Mouse (Mus musculus) forebrain, embryonic 13.5 days (tissue): ENCODE data around the gene Tex2. TPM values are rescaled to one million over a fixed set of nuclear protein-coding genes. Genes with fewer than 3 reads are reported as not detected.
"Not testable (repeated sequence)": the region's sequence is repeated elsewhere in the genome, so short reads cannot be mapped to it uniquely, and the experiment has no call there.

Experiments
- ATAC-seq: fragments of 200-750 bp; cut with Nextera tagmentation; 2 replicates; pipeline ENCODE4 v1.8.0; 2017
- H3K27ac ChIP-seq: fragments of 300-500 bp; sonication (generic); 2 replicates; pipeline ENCODE4 v1.5.1; 2015; ENCODE audit warnings: inconsistent platforms, mild to moderate bottlenecking, moderate library complexity
- H3K27me3 ChIP-seq: fragments of 300-500 bp; sonication (generic); 2 replicates; pipeline ENCODE4 v1.6.1; 2015; ENCODE audit warnings: mild to moderate bottlenecking, inconsistent platforms
- H3K36me3 ChIP-seq: fragments of 300-500 bp; sonication (generic); 2 replicates; pipeline ENCODE4 v1.6.1; 2015; ENCODE audit warnings: mild to moderate bottlenecking, inconsistent platforms; ENCODE audit not compliant: poor library complexity, severe bottlenecking
- H3K4me1 ChIP-seq: fragments of 300-500 bp; sonication (generic); 2 replicates; pipeline ENCODE4 v1.6.1; 2015; ENCODE audit warnings: inconsistent platforms
- H3K4me2 ChIP-seq: fragments of 300-500 bp; sonication (generic); 2 replicates; pipeline ENCODE4 v1.6.1; 2015; ENCODE audit warnings: inconsistent platforms, mild to moderate bottlenecking, moderate library complexity
- H3K4me3 ChIP-seq: fragments of 300-500 bp; sonication (generic); 2 replicates; pipeline ENCODE4 v1.5.1; 2015; ENCODE audit warnings: mild to moderate bottlenecking, inconsistent platforms
- H3K9ac ChIP-seq: fragments of 300-500 bp; sonication (generic); 2 replicates; pipeline ENCODE4 v1.6.1; 2015; ENCODE audit warnings: mild to moderate bottlenecking, inconsistent platforms
- H3K9me3 ChIP-seq: fragments of 300-500 bp; sonication (generic); replicated peaks from 2 replicates; pipeline ENCODE4 v1.6.1; 2016; ENCODE audit warnings: inconsistent platforms
- WGBS: fragments of 180-500 bp; shearing (Covaris S2); methylation state at CpG from one replicate; pipeline ENCODE4 v1.1.7; 2015; 5-methylcytosine and 5-hydroxymethylcytosine counted together
- polyA plus RNA-seq: library from polyadenylated mRNA; unstranded; fragments of >200 nt; fragmentation: Nextera tagmentation; extraction: Ambion mirVana; gene quantifications from 2 replicates; pipeline ENCODE4 v1.2.1, GENCODE M21; 2015

The Tex2 gene
- polyA plus RNA-seq, 1 experiment from 2014 or later = 9.6 TPM

GRCm38 (mm10) chr11:106497926-106498325, 115.3 kb downstream of the Tex2 start:
- Histone ChIP-seq H3K9ac (no peak overlapping the region), H3K9me3 (no peaks in the 10 kb centered on the region), H3K27me3 (no peaks in the 10 kb centered on the region), H3K4me2 (no peak overlapping the region), H3K4me1 (peaks cover 9% of the 10 kb centered on the region; the same call in 1 of the 2 replicates), H3K36me3 (no peaks in the 10 kb centered on the region), H3K27ac (no peak overlapping the region), H3K4me3 (no peak overlapping the region)
- WGBS = 91% methylated on average over 2 of the region's 2 CpGs
- no peak for ATAC-seq

GRCm38 (mm10) chr11:106497009-106497408, 116.2 kb downstream of the Tex2 start:
- not testable (repeated sequence) for H3K4me1 ChIP-seq, H3K36me3 ChIP-seq
- 85% methylated on average over 2 of the region's 2 CpGs for WGBS

GRCm38 (mm10) chr11:106492984-106493669, 120.1 kb downstream of the Tex2 start:
- H3K27ac ChIP-seq = no peak overlapping the region
- WGBS = 79% methylated on average over 7 of the region's 7 CpGs
- no peak overlapping the region for H3K4me2 ChIP-seq
- H3K36me3 ChIP-seq = no peaks in the 10 kb centered on the region
- H3K27me3 ChIP-seq = no peaks in the 10 kb centered on the region
- H3K4me3 ChIP-seq = no peak overlapping the region
- H3K9me3 ChIP-seq = no peaks in the 10 kb centered on the region
- H3K9ac ChIP-seq = no peak overlapping the region
- no peak for ATAC-seq
- H3K4me1 ChIP-seq = peaks cover under 1% of the 10 kb centered on the region; the same call in 1 of the 2 replicates

More at GRCm38 (mm10) chr11:106497009-106497408, 116.2 kb downstream of the Tex2 start:
- not testable (repeated sequence) for H3K4me3 ChIP-seq, ATAC-seq, H3K4me2 ChIP-seq, H3K9ac ChIP-seq, H3K27me3 ChIP-seq, H3K27ac ChIP-seq, H3K9me3 ChIP-seq

- H3K27ac ChIP-seq = no peak overlapping the region
- H3K4me2 ChIP-seq = no peak overlapping the region
- ATAC-seq = no peak
- H3K4me1 ChIP-seq = peaks cover 9% of the 10 kb centered on the region
- no peaks in the 10 kb centered on the region for H3K36me3 ChIP-seq
- H3K9me3 ChIP-seq = no peaks in the 10 kb centered on the region
- WGBS = 2% methylated on average over 3 of the region's 3 CpGs
- H3K9ac ChIP-seq = no peak overlapping the region
- H3K4me3 ChIP-seq = no peak overlapping the region
- H3K27me3 ChIP-seq = no peaks in the 10 kb centered on the region
These were observed 121.8 kb downstream of the Tex2 start for GRCm38 (mm10) chr11:106491393-106491792.

- not testable (repeated sequence) for H3K27me3 ChIP-seq, H3K9me3 ChIP-seq, H3K27ac ChIP-seq, H3K36me3 ChIP-seq, H3K9ac ChIP-seq, H3K4me3 ChIP-seq, ATAC-seq, H3K4me2 ChIP-seq
- peaks cover 13% of the 10 kb centered on the region for H3K4me1 ChIP-seq
- 89% methylated on average over 6 of the region's 6 CpGs for WGBS
These were observed 122.6 kb downstream of the Tex2 start for GRCm38 (mm10) chr11:106490600-106490999.

- Histone ChIP-seq H3K36me3 (no peaks in the 10 kb centered on the region), H3K9me3 (no peaks in the 10 kb centered on the region), H3K4me3 (no peak overlapping the region), H3K4me1 (peaks cover 13% of the 10 kb centered on the region), H3K27me3 (no peaks in the 10 kb centered on the region), H3K9ac (no peak overlapping the region), H3K4me2 (no peak overlapping the region), H3K27ac (no peak overlapping the region)
- WGBS = 58% methylated on average over 10 of the region's 10 CpGs
- no peak for ATAC-seq
These were observed 123.2 kb downstream of the Tex2 start for GRCm38 (mm10) chr11:106490057-106490456.

- 65% methylated on average over 6 of the region's 7 CpGs for WGBS
- H3K36me3 ChIP-seq = no peaks in the 10 kb centered on the region
- no peak overlapping the region for H3K4me2 ChIP-seq
- ATAC-seq = no peak
- no peak overlapping the region for H3K4me3 ChIP-seq
- peaks cover 13% of the 10 kb centered on the region for H3K4me1 ChIP-seq
- H3K9me3 ChIP-seq = no peaks in the 10 kb centered on the region
- no peak overlapping the region for H3K27ac ChIP-seq
- no peaks in the 10 kb centered on the region for H3K27me3 ChIP-seq
- no peak overlapping the region for H3K9ac ChIP-seq
These were observed 124.1 kb downstream of the Tex2 start for GRCm38 (mm10) chr11:106489036-106489693.

- no peaks in the 10 kb centered on the region for H3K9me3 ChIP-seq
- H3K36me3 ChIP-seq = no peaks in the 10 kb centered on the region
- H3K9ac ChIP-seq = no peak overlapping the region
- no peaks in the 10 kb centered on the region for H3K27me3 ChIP-seq
- no peak overlapping the region for H3K27ac ChIP-seq
- peak overlapping the region; percentile 86 for H3K4me3 ChIP-seq
- peak overlapping the region; percentile 73 for H3K4me2 ChIP-seq
- ATAC-seq = peak; percentile 22
- peaks cover 13% of the 10 kb centered on the region for H3K4me1 ChIP-seq
- 19% methylated on average over 17 of the region's 17 CpGs for WGBS
These were observed 125.1 kb downstream of the Tex2 start for GRCm38 (mm10) chr11:106488126-106488561.

- peak within 1 kb of the TSS; percentile 86 for H3K4me3 ChIP-seq
- peaks cover 13% of the 10 kb centered on the region for H3K4me1 ChIP-seq
- H3K9ac ChIP-seq = peak within 1 kb of the TSS; percentile 79
- H3K36me3 ChIP-seq = no peaks in the 10 kb centered on the region
- no peaks in the 10 kb centered on the region for H3K27me3 ChIP-seq
- peak within 1 kb of the TSS; percentile 81 for H3K27ac ChIP-seq
- under 1% methylated on average over 28 of the region's 28 CpGs for WGBS
- peak within 1 kb of the TSS; percentile 73 for H3K4me2 ChIP-seq
- no peaks in the 10 kb centered on the region for H3K9me3 ChIP-seq
- peak; percentile 97 for ATAC-seq
These were observed 125.5 kb downstream of the Tex2 start, which contains the start of gene Ern1 for GRCm38 (mm10) chr11:106487733-106488115. Gene Ern1, minus strand, starts transcription at chr11:106487852.

- no peaks in the 10 kb centered on the region for H3K27me3 ChIP-seq
- WGBS = under 1% methylated on average over 58 of the region's 86 CpGs
- peak; percentile 88 for ATAC-seq
These were observed 126.1 kb downstream of the Tex2 start for GRCm38 (mm10) chr11:106486866-106487732.

GRCm38 (mm10) chr11:106486042-106486865, 127.0 kb downstream of the Tex2 start:
- peak overlapping the region; percentile 79 for H3K9ac ChIP-seq
- peak overlapping the region; percentile 73 for H3K4me2 ChIP-seq
- H3K4me1 ChIP-seq = peaks cover 13% of the 10 kb centered on the region
- H3K27me3 ChIP-seq = no peaks in the 10 kb centered on the region
- 50% methylated on average over 16 of the region's 16 CpGs for WGBS
- H3K27ac ChIP-seq = no peak overlapping the region
- no peak for ATAC-seq
- H3K9me3 ChIP-seq = no peaks in the 10 kb centered on the region
- no peaks in the 10 kb centered on the region for H3K36me3 ChIP-seq
- H3K4me3 ChIP-seq = peak overlapping the region; percentile 86

More at GRCm38 (mm10) chr11:106486866-106487732, 126.1 kb downstream of the Tex2 start:
- Histone ChIP-seq H3K9me3 (no peaks in the 10 kb centered on the region), H3K4me2 (peak overlapping the region; percentile 73), H3K4me3 (peak overlapping the region; percentile 86), H3K9ac (peak overlapping the region; percentile 79), H3K27ac (peak overlapping the region; percentile 81), H3K4me1 (peaks cover 13% of the 10 kb centered on the region), H3K36me3 (no peaks in the 10 kb centered on the region)
